Mouse (Mus musculus) right cerebral cortex, postnatal 25 days (tissue): ENCODE measurements around the gene Tbxa2r.

Source experiments
- DNase-seq: peaks from one replicate; pipeline ENCODE4 v3.0.0; 2022

Gene Tbxa2r

DNA sequence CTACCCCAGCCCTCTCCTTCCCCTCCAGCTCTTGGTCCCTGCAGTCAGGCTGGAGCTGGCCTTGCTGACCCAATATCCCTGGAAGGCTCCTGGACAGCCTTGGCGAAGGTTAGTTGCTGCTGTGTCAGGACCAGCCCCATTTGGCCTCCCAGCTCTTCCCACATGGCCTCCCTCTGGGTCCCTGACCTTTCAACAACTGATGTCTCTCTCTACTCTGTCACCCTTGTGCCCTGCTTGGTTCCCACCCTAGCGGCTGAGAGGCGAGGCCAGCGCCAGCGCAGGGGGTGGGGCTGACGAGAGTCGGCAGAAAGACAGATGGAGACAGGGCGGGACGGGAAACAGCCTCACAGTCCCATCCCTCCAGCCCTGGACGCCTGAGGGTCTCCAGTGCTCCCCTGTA, at the start of gene Tbxa2r:
Gene Tbxa2r (plus strand): TSS at position 346 of the 400 bp plus-strand sequence.
- no peak for DNase-seq

GRCm38 (mm10) chr10:81279496-81279895, 49.0 kb upstream of the Tbxa2r start:
- DNase-seq: no peak

DNA sequence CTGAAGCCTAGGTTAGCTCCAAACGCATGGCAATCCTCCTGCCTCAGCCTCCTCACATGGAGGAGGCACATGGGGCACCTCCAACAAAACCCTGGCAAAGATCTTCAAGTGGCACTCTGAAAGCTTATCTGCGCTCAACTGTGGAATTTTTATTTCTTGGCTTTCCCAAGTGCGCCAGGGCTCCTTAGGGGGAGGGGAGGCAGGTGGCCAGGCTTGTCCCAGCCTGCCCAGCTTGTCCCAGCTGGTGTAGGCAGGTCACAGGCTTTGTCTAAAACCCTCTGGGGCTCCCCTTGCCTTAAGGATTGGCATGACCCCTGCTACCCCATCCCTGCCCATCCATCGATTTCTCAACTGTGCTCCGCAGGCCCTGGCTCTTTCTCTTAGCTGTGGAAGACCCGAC, 44.3 kb upstream of the Tbxa2r start:
- no peak for DNase-seq

DNA sequence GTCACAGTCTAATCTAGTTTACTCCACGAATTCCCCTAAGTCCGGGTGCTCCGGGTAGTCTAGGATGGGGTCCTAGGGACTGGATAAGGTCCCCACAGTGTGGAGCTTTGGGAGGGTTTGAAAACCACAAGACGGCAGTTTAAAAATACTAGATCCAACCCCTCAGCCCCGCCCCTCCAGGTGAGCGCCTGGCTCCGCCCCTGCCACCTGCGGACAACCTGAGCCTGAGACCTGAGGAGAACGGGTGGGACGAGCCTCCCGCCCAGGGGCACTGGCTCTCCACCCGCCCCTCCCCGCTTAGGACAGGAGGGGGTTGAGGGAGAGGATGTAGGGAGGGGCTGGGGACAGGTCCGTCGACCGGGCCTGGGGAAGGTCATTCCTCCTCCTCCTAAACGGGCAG, 43.8 kb upstream of the Tbxa2r start:
- DNase-seq: no peak

DNA sequence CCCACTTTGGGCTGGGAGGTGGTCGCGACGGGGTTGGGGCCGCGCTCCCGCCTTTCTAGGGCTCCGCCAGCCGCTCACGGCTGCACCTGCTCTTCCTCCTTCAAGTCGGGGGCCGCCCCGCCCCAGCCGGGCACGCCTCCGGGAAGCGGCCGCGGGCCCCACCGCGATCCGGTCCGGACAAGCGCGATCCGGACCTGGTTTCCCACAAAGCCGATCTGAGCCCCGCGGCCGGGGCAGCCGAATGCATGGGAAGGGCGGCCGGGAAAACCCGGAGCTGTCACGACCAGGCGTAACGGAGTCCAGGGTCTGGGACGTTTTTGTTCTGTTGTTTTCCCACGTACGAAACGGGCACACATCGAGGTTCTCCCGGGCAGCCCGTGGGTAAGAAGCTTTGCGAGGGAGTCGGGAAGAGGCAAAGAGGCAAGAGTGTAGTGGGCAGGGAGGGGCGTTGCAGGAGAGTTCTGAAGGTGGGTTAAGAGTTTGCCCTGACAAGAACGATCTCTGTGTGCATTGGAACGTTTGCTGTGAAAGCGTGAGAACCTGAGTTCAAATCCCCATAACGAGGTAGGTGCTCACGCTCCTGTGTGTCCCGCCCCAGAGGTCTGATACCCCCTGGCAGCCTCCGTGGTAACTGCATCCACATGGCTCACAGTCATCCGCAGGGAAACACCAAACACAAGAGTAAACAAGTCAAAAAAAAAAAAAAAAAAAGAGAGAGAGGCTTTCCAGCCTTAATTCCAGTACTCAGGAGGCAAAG, 42.7 kb upstream of the Tbxa2r start:
- peak; percentile 81 for DNase-seq

- no peak for DNase-seq
These were observed 41.9 kb upstream of the Tbxa2r start for GRCm38 (mm10) chr10:81286586-81286985.

GRCm38 (mm10) chr10:81287513-81288157, 40.9 kb upstream of the Tbxa2r start:
- no peak for DNase-seq

DNA sequence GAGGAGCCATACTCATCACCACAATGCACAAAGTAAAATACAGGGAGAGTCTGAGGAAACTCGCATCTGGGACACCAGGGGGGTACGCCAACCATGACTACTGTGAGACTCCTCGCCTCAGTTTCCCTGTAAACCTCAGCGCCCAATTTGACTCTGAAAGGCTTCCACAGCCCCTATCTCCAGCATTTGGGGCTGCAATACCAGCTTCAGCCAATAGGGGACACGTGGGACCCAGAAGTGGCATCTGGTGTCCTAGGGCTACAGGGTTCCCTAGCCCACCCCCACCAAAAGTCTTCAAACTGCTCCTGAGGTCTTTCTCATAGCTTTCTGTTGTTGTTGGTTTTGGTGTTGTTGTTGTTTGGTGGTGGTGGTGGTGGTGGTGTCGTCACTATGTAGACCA, 39.9 kb upstream of the Tbxa2r start:
- no peak for DNase-seq

DNA sequence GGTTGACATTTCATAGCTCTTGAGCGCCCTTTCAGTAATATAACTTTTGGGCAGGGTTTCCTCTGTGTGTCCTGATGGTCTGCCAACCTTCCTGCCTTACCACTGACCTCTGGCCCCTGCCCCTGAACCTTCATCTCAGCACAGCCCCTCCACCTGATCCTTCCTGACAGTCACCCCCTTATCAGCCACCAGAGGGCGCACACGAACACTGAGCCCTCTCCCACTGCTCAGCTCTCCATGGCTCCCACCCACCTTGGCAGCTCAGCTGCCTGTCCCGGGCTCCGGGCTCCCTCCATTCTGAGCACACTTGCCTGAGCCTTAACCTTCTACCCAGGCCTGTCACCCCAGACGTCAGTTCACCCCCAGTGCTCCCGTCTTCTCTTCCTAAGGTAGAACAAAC, 39.3 kb upstream of the Tbxa2r start:
- no peak for DNase-seq

DNA sequence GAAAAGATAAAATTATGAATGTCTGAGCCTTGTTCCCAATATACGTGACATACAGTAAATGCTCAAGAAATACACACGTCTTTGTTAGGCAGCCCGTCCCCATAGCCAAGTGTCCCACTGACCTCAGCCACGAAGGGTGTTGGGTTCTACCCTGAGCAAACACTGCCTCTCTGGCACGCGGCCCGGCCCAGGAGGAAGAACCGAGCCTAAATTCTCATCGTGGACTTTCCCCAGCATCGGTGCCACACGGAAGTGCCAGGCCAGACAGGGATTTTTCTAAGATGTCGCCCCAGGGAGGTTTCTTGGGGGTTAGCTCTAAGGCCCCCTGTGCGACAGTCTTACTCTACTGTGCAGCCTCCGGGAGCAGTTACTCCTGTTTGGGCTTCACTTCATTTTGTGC, 38.7 kb upstream of the Tbxa2r start:
- no peak for DNase-seq

- no peak for DNase-seq
These were observed 37.7 kb upstream of the Tbxa2r start for GRCm38 (mm10) chr10:81290698-81291460.

DNA sequence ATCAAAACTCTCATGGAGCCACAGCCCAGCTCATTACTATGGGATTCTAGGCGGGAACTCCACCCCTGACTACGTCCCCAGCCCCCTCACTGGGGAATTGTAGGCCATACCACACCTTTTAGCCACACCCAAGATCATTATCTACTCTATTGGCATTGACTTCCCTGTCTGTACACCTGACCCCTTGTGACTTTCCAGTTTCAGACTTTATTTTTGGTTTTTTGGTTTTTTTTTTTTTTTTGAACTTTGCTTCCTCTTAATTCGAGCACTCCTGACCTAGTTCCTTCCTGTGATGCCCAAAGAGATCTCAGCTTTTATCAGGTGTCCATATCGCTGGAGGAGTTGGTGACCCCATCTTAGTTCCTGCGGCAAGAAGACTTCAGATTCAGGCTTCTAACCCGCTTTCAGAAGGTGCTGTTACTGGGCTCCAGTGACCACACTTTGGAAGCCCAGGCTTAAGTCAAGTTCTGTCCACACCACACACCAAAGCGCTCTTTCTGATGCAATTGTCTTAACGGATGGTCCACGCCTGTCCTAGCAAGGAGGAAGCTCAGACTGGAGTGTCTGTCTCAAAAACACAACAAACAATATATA, 36.9 kb upstream of the Tbxa2r start, which contains the start of gene Tjp3:
Gene Tjp3 (minus strand): TSS at position 71 of the 594 bp plus-strand sequence.
- DNase-seq: no peak

DNA sequence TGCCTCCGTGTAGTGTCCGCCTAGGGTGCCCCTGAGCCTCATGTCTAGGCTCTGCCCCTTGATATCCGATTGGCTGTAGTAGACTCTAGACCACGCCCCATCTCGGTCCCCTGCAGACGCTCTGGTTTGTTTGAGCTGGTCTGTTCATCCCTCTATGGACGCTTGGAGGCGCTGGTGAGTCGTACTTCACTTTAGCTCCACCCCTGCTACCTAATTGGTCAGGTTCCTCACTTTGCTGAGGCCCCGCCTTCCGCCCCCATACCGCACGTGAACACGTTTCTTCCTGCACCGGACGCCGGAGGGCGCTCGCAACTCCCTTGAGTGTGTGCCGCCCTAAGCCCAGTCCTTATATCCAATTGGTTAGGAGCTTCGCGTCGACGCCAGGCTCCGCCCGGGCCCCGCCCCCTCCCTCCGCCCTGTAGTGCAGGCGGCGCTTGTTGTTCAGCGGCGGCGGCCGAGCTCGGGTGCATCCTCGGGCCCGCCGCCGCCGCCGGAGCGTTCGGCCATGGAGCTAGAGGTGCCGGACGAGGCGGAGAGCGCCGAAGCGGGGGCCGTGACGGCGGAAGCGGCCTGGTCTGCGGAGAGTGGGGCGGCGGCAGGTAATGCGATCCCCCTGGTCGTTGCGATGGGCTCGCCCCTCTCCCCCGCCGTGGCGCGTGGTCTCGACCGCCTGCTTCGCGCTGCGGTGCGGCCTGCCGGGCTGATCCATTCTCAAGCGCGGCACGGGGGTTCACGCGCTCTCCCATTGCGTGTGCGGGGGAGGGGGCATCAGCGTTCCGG, 35.8 kb upstream of the Tbxa2r start, which contains the start of gene Pip5k1c:
Gene Pip5k1c (plus strand): TSS at position 410 of the 780 bp plus-strand sequence.
- peak; percentile 99 for DNase-seq

DNA sequence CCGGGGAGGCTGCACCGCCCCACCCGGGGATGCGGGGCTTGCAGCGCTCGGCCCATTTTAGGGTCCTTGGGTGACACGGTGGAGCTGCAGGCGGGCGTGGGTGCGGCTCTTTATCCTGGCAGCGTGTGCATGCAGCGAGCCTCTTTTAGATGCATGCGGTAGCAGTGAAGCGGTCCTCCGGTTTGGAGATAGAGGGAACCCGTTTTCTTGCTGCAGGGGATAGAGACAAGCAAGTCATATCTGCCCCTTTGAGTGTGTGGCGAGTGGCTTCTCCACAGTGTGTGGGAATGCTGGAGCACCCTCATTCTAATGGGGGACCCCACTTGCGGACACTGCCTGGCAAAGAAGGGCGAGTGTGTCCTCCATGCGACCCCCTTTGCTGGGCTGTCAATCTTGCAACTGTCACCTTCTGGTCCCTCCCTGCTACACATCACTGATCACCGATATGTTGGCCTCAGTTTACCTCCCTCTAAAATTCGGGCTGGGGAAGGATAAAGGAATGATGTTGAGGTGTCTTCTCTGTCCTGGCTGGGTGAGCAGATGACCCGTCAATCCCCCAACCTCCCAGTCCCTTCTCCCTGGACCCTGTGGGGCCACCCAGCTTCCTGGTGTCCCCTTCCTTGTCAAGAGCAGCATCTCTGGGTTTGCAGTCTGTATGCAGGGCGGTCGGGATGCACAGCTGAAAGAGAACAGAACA, 35.0 kb upstream of the Tbxa2r start:
- DNase-seq: no peak

DNA sequence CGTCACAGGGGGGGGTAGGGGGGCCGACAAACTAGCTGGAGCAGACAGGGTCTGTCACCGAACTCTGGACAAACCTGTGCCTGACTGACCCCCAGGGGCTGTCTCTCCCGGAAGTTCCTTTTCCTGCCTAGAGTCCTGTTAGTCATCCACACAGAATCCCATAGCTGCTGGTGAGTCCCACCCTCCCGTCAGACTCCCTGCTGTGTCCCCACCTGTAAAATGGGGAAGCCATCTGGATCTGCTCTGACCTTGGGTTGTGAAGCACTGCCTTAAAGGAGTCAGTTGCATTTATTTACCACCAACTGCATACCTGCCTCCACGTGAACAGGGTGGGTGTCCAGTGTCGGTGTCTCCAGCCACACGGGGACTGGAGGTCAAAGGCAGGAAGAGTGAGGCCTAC, 34.1 kb upstream of the Tbxa2r start:
- DNase-seq: no peak

GRCm38 (mm10) chr10:81295185-81295584, 33.3 kb upstream of the Tbxa2r start:
- DNase-seq: no peak

- DNase-seq: no peak
These were observed 31.3 kb upstream of the Tbxa2r start for GRCm38 (mm10) chr10:81297246-81297645.

DNA sequence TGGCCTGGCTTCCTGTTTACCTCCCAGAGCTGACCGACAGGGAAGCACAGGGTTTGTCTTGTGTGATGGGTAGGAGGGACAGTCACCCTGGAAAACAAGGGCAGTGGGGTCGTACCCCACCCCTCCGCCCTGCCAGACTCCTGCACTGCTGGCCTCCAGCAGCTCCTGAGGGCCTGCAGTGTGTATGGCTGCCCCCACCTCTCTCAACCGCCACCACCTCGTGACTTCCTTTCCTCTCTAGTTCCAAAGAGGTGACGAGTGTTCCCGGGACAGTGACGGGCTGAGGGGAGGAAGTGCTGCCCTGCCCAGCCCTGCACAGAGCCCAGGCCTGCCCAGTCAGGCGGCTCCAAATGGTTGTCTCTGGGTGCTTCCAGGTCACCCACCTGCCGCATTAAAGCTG, 30.7 kb upstream of the Tbxa2r start:
- DNase-seq: no peak

DNA sequence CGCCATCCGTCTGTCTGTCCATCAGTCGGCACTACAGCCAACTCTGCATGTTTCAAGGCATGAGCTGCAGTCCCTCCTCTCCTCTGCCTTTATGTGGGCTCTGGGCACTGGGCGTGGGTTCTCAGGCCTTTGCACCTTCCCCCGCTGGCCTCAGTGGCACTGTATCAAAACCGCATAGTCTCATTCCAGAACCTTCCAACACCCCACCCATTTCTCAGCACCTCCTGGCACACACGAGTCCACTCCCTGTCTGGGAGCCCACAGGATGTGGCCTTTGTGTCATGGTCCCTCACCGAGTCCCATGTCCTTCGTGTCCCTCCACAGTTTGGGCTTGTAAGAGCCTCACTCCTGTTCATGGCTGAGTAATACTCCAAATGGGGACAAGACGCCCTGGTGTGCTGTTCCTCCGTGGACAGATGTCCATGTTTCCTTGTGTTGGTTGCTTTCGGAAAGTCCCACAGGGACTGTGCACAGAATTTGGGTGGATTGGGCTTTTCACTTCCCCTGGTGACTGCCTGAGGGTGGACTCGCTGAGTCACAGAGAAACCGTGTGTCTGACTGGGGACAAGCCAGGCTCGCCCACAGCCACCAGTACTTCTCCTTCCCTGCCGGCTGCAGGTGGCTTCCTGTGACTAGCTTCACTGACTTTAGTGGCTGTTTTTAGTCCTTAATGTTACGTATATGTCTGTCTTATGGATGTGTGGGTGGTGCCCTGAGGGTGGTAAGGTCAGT, 30.0 kb upstream of the Tbxa2r start:
- DNase-seq: peak; percentile 77

- DNase-seq: no peak
These were observed 28.8 kb upstream of the Tbxa2r start for GRCm38 (mm10) chr10:81299585-81300351.
